Mouse (Mus musculus) ES-Bruce4 (cell line): Measurements from ENCODE around the gene Acot7.

Source experiments
- CTCF ChIP-seq: IDR thresholded peaks from one replicate; pipeline ENCODE4 v1.8.1; 2011; ENCODE audit warnings: low read depth, low read length
- EP300 ChIP-seq: IDR thresholded peaks from 2 replicates; pipeline ENCODE4 v1.6.1; 2011; ENCODE audit warnings: low read depth, low read length; ENCODE audit not compliant: insufficient read depth
- POLR2A ChIP-seq: IDR thresholded peaks from one replicate; pipeline ENCODE4 v1.8.1; 2011; ENCODE audit warnings: low read length; ENCODE audit not compliant: insufficient read depth

DNA sequence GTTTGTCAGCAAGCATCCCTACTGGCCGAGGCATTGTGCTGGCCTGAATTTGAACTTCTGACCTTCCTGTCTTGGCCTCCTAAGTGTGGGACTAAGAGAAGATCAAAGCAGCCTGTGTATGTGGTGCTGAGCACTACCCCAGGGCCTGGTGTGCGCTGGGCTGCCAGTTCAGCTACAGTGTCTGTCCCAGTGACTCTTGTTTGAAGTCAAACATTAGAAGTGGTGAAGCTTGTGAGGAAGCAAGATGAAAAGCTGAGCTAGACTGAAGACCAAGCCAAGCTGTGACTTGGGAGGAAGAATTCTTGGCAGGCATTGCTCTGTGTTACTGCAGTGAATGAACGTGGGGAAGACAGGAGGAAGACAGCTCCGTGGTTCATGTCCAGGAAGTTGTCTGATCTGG is 31.7 kb downstream of the Acot7 start:
- TF ChIP-seq POLR2A, result no peak
- no peak for TF ChIP-seq CTCF
- no peak for TF ChIP-seq EP300
